Mouse (Mus musculus): ENCODE measurements at regions not wholly inside any gene's neighbourhood (a gene's known extent, or its start where the extent isn't known, plus 50 kb on each side); places are given as distances from the start of the nearest gene placed in this dataset.
"Not testable (repeated sequence)": the region's sequence is repeated elsewhere in the genome, so short reads cannot be mapped to it uniquely, and the experiment has no call there.

GRCm38 (mm10) chr17:49337881-49338280 is 90.3 kb upstream of the Mocs1 start:
- no peak for ATAC-seq (replicated peaks in 1 of 2; ENCODE audit: insufficient read depth in 1 of 2, low FRiP score in 2 of 2, low TSS enrichment in 1 of 2, low read depth in 1 of 2, poor library complexity in 2 of 2, severe bottlenecking in 2 of 2)

- no peak for ATAC-seq (replicated peaks in 1 of 2; ENCODE audit: insufficient read depth in 1 of 2, low FRiP score in 2 of 2, low TSS enrichment in 1 of 2, low read depth in 1 of 2, poor library complexity in 2 of 2, severe bottlenecking in 2 of 2)
These were observed 85.5 kb upstream of the Mocs1 start for GRCm38 (mm10) chr17:49342636-49343035.

GRCm38 (mm10) chr17:49346701-49347100 is 81.5 kb upstream of the Mocs1 start:
- no peak for ATAC-seq (replicated peaks in 1 of 2; ENCODE audit: insufficient read depth in 1 of 2, low FRiP score in 2 of 2, low TSS enrichment in 1 of 2, low read depth in 1 of 2, poor library complexity in 2 of 2, severe bottlenecking in 2 of 2)

DNA sequence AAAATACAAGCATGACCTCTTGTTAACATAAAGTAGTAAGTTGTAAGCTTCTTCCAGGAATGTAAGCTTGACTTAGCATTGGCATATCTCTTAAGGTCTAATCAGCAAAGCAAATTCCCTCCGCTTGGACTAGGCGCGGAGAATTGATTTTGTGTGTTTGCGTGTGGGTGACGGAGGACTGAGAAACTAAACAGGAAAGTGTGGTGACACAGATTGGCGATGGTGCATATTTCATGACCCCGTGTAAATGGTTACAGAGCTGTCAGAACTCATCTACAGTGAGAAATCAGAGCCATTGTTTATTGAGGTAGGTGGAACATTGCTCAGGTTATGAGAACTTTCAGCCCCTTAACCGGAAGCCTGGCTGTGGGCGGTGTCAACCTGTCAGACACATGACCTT is 78.8 kb upstream of the Mocs1 start:
- ATAC-seq (replicated peaks in 1 of 2; ENCODE audit: insufficient read depth in 1 of 2, low FRiP score in 2 of 2, low TSS enrichment in 1 of 2, low read depth in 1 of 2, poor library complexity in 2 of 2, severe bottlenecking in 2 of 2), result no peak

DNA sequence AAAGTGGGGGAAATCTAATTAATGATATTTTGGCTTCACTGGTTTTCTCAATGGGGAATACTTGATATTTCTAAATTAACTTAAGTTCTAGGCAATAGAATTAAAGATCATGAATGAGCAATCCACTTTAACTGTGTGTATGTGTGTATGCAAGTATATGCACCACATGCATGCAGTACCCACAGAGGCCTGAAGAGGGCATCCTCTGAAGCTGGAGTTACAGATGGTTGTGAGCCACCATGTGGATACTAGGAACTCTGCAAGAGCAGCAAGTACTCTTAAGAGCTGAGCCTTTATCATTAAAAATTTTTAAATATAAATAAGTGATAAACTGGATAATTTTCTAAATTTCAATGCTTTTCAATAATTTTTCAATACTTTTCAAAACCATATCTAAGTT is 69.0 kb upstream of the Mocs1 start:
- ATAC-seq (replicated peaks in 1 of 2; ENCODE audit: insufficient read depth in 1 of 2, low FRiP score in 2 of 2, low TSS enrichment in 1 of 2, low read depth in 1 of 2, poor library complexity in 2 of 2, severe bottlenecking in 2 of 2), result no peak

DNA sequence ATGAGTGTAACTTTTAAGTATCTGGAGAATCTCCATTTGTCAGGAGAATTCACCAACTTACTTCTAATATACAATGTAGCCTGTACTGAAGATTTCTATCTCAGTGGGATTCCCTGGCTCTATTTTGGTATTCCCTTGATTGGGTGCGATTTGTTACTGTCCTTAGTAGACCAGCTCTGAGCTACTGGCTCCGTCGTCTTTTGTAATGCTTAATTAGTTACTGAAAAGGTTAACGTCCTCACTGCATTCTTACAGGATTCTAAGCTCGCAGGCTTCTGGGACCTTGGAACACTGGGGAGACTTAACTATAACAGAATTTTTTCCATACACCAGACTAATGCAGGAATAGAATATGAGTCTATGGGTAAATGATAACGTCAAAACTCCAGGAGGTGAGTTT is 67.9 kb upstream of the Mocs1 start:
- not testable (repeated sequence) for ATAC-seq (replicated peaks in 1 of 2; ENCODE audit: insufficient read depth in 1 of 2, low FRiP score in 2 of 2, low TSS enrichment in 1 of 2, low read depth in 1 of 2, poor library complexity in 2 of 2, severe bottlenecking in 2 of 2)

- no peak for ATAC-seq (replicated peaks in 1 of 2; ENCODE audit: insufficient read depth in 1 of 2, low FRiP score in 2 of 2, low TSS enrichment in 1 of 2, low read depth in 1 of 2, poor library complexity in 2 of 2, severe bottlenecking in 2 of 2)
These were observed 60.4 kb upstream of the Mocs1 start for GRCm38 (mm10) chr17:49367791-49368190.

DNA sequence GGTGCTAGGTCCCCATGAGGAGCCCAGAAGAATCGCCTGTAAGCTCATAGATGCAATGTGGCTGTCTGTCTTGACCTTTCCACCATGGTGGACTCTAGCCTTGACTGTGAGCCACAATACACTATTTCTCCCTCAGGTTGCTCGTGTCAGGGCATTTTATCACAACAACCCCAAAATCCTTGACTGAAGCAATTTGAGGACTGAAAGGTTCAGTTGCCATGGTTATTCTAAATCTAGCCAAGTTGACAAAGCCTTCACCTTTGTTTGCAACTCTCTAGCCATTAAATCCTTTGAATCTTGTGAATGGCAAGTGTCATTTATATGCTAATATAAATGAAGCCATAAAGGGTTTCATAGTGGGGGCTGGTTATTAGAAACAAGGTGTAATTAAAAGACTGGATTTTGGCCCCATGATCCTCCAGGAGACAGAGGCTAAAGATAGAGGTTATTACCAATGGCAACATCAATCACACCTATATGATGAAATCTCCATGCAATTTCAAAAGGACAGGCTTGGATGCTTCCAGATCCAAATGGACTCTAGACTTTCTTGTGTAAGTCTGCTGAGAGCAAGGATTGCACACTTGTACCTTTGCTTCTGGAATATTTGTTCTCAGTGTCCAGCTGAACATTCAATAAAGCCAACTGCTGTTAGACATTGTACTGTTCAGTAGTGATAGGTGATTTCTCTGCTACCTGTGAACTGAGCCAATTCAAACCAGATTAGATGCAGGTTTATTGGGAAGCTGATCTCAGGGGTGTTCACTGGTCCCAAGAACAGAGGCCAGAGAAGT is 59.5 kb upstream of the Mocs1 start:
- ATAC-seq (replicated peaks in 1 of 2; ENCODE audit: insufficient read depth in 1 of 2, low FRiP score in 2 of 2, low TSS enrichment in 1 of 2, low read depth in 1 of 2, poor library complexity in 2 of 2, severe bottlenecking in 2 of 2), result no peak

- no peak for ATAC-seq (replicated peaks in 1 of 2; ENCODE audit: insufficient read depth in 1 of 2, low FRiP score in 2 of 2, low TSS enrichment in 1 of 2, low read depth in 1 of 2, poor library complexity in 2 of 2, severe bottlenecking in 2 of 2)
These were observed 50.5 kb upstream of the Mocs1 start for GRCm38 (mm10) chr17:49377626-49378025.
